Mouse (Mus musculus): Measurements from ENCODE around the gene Stat4. TPM values are rescaled to one million over a fixed set of nuclear protein-coding genes. Genes with fewer than 3 reads are reported as not detected.

Gene Stat4
- polyA plus RNA-seq, 1 experiment = not detected

DNA sequence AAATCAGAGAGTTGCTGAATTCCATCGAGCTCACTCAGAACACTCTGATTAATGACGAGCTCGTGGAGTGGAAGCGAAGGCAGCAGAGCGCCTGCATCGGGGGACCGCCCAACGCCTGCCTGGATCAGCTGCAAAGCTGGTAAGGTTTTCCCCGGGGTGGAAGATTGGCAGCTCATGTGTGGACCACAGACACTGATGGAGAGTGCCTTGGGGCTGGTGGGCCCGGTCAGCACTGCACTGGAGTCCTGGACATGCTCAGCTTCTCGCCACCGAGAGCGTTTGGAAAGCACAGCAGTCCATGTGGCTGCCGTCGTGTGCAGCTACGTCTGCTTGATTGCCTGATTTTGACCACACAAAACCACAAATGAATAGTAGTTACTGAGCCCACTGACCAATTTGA is 150.3 kb downstream of the Stat4 start:
- no peaks in the 10 kb centered on the region for H3K27me3 ChIP-seq (ENCODE audit: control insufficient read depth, insufficient read depth, insufficient read length)
- peaks cover 8% of the 10 kb centered on the region for H3K36me3 ChIP-seq (ENCODE audit: control insufficient read depth, insufficient read depth)
- no peak overlapping the region for H3K4me3 ChIP-seq
- TF ChIP-seq E2F4 (IDR thresholded peaks at IDR 0.05; ENCODE audit: insufficient read depth) (no peak), TCF12 (IDR thresholded peaks at IDR 0.05; ENCODE audit: insufficient read depth, poor library complexity, severe bottlenecking) (no peak), MYOG (IDR thresholded peaks at IDR 0.05; ENCODE audit: control insufficient read depth in 1 of 3, insufficient read depth in 1 of 3, insufficient read length in 2 of 3, low read depth in 2 of 3) (no peak), USF1 (IDR thresholded peaks at IDR 0.05; ENCODE audit: low read depth) (no peak), CEBPB (IDR thresholded peaks at IDR 0.05; ENCODE audit: insufficient read depth, poor library complexity, severe bottlenecking) (no peak), POLR2A (IDR thresholded peaks at IDR 0.05; ENCODE audit: insufficient read length, low read depth) (no peak), REST (IDR thresholded peaks at IDR 0.05; ENCODE audit: insufficient read depth, insufficient read length) (no peak), MAX (IDR thresholded peaks at IDR 0.05; ENCODE audit: low read depth) (no peak), POLR2AphosphoS2 (IDR thresholded peaks at IDR 0.05; ENCODE audit: insufficient read length, low read depth) (no peak), SRF (IDR thresholded peaks at IDR 0.05; ENCODE audit: control insufficient read depth, insufficient read length, low read depth) (no peak), TCF3 (IDR thresholded peaks at IDR 0.05; ENCODE audit: insufficient read length, low read depth) (no peak), MYOD1 (IDR thresholded peaks at IDR 0.05; ENCODE audit: control insufficient read depth in 1 of 3, insufficient read length in 2 of 3, low read depth in 2 of 3) (no peak)
- no peaks in the 10 kb centered on the region for H3K79me2 ChIP-seq (ENCODE audit: control insufficient read depth, insufficient read depth)
- H3ac ChIP-seq (ENCODE audit: control insufficient read depth, insufficient read length) = no peak overlapping the region
- no peak overlapping the region for H3K4me2 ChIP-seq (ENCODE audit: low read depth)

DNA sequence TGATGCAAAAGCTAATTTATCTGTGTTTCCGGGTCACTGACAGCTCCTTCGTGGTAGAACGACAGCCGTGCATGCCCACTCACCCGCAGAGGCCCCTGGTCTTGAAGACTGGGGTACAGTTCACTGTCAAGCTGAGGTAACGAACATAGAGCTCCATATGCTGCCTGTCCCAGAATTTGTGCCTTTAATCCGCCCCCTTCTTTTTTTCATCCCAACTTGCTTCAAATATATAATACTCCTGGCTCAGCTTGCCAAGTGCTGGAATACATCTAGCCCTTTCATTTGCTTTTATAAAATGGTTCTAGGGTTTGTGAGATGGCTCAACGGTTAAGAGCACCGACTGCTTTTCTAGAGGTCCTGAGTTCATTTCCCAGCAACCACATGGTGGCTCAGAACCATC is 153.6 kb downstream of the Stat4 start:
- Histone ChIP-seq H3K4me2 (ENCODE audit: low read depth) (no peak overlapping the region), H3K79me2 (ENCODE audit: control insufficient read depth, insufficient read depth) (no peaks in the 10 kb centered on the region), H3K27me3 (ENCODE audit: control insufficient read depth, insufficient read depth, insufficient read length) (no peaks in the 10 kb centered on the region), H3K4me3 (no peak overlapping the region), H3ac (ENCODE audit: control insufficient read depth, insufficient read length) (no peak overlapping the region), H3K36me3 (ENCODE audit: control insufficient read depth, insufficient read depth) (no peaks in the 10 kb centered on the region)
- TF ChIP-seq POLR2AphosphoS2 (IDR thresholded peaks at IDR 0.05; ENCODE audit: insufficient read length, low read depth) = no peak
- no peak for TF ChIP-seq E2F4 (IDR thresholded peaks at IDR 0.05; ENCODE audit: insufficient read depth)
- no peak for TF ChIP-seq TCF3 (IDR thresholded peaks at IDR 0.05; ENCODE audit: insufficient read length, low read depth)
- TF ChIP-seq USF1 (IDR thresholded peaks at IDR 0.05; ENCODE audit: low read depth) = no peak
- no peak for TF ChIP-seq MAX (IDR thresholded peaks at IDR 0.05; ENCODE audit: low read depth)
- no peak for TF ChIP-seq POLR2A (IDR thresholded peaks at IDR 0.05; ENCODE audit: insufficient read length, low read depth)
- no peak for TF ChIP-seq CEBPB (IDR thresholded peaks at IDR 0.05; ENCODE audit: insufficient read depth, poor library complexity, severe bottlenecking)
- TF ChIP-seq REST (IDR thresholded peaks at IDR 0.05; ENCODE audit: insufficient read depth, insufficient read length) = no peak
- TF ChIP-seq MYOD1 (IDR thresholded peaks at IDR 0.05; ENCODE audit: control insufficient read depth in 1 of 3, insufficient read length in 2 of 3, low read depth in 2 of 3) = no peak
- TF ChIP-seq TCF12 (IDR thresholded peaks at IDR 0.05; ENCODE audit: insufficient read depth, poor library complexity, severe bottlenecking) = no peak
- TF ChIP-seq MYOG (IDR thresholded peaks at IDR 0.05; ENCODE audit: control insufficient read depth in 1 of 3, insufficient read depth in 1 of 3, insufficient read length in 2 of 3, low read depth in 2 of 3) = no peak
- no peak for TF ChIP-seq SRF (IDR thresholded peaks at IDR 0.05; ENCODE audit: control insufficient read depth, insufficient read length, low read depth)

- TF ChIP-seq TCF3 (IDR thresholded peaks at IDR 0.05; ENCODE audit: insufficient read length, low read depth) = no peak
- no peak for TF ChIP-seq MYOG (IDR thresholded peaks at IDR 0.05; ENCODE audit: control insufficient read depth in 1 of 3, insufficient read depth in 1 of 3, insufficient read length in 2 of 3, low read depth in 2 of 3)
- TF ChIP-seq REST (IDR thresholded peaks at IDR 0.05; ENCODE audit: insufficient read depth, insufficient read length) = no peak
- TF ChIP-seq POLR2A (IDR thresholded peaks at IDR 0.05; ENCODE audit: insufficient read length, low read depth) = no peak
- no peak for TF ChIP-seq MYOD1 (IDR thresholded peaks at IDR 0.05; ENCODE audit: control insufficient read depth in 1 of 3, insufficient read length in 2 of 3, low read depth in 2 of 3)
- no peak for TF ChIP-seq POLR2AphosphoS2 (IDR thresholded peaks at IDR 0.05; ENCODE audit: insufficient read length, low read depth)
- TF ChIP-seq USF1 (IDR thresholded peaks at IDR 0.05; ENCODE audit: low read depth) = no peak
- TF ChIP-seq TCF12 (IDR thresholded peaks at IDR 0.05; ENCODE audit: insufficient read depth, poor library complexity, severe bottlenecking) = no peak
- no peak for TF ChIP-seq MAX (IDR thresholded peaks at IDR 0.05; ENCODE audit: low read depth)
- TF ChIP-seq E2F4 (IDR thresholded peaks at IDR 0.05; ENCODE audit: insufficient read depth) = no peak
- H3ac ChIP-seq (ENCODE audit: control insufficient read depth, insufficient read length) = no peak overlapping the region
- no peak overlapping the region for H3K4me2 ChIP-seq (ENCODE audit: low read depth)
- H3K79me2 ChIP-seq (ENCODE audit: control insufficient read depth, insufficient read depth) = no peaks in the 10 kb centered on the region
- no peak overlapping the region for H3K4me3 ChIP-seq
- H3K27me3 ChIP-seq (ENCODE audit: control insufficient read depth, insufficient read depth, insufficient read length) = no peaks in the 10 kb centered on the region
- no peaks in the 10 kb centered on the region for H3K36me3 ChIP-seq (ENCODE audit: control insufficient read depth, insufficient read depth)
Measured at GRCm38 (mm10) chr1:52141482-52141881, 154.5 kb downstream of the Stat4 start.

DNA sequence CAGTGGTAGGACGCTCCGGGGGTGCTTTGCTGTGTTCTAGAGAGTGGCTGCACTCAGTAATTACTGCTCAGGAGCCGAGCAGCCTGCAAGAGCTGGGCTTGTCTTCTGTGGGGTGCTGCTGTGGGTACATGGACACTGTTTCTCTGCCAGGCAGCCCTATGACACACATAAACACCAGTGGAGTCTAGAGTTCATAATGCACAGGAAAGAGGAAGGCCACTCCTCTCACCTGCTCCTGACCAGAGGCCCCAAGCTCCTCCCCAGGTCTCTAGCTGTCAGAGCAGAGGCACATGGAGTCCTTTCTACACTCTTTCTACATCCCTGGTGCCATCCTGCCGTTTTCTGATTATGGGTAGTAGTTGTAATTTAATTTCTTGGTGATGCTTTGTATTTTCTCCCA is 155.2 kb downstream of the Stat4 start:
- no peaks in the 10 kb centered on the region for H3K27me3 ChIP-seq (ENCODE audit: control insufficient read depth, insufficient read depth, insufficient read length)
- no peak overlapping the region for H3ac ChIP-seq (ENCODE audit: control insufficient read depth, insufficient read length)
- H3K79me2 ChIP-seq (ENCODE audit: control insufficient read depth, insufficient read depth) = no peaks in the 10 kb centered on the region
- no peak overlapping the region for H3K4me3 ChIP-seq
- no peak overlapping the region for H3K4me2 ChIP-seq (ENCODE audit: low read depth)
- no peaks in the 10 kb centered on the region for H3K36me3 ChIP-seq (ENCODE audit: control insufficient read depth, insufficient read depth)
- no peak for TF ChIP-seq E2F4 (IDR thresholded peaks at IDR 0.05; ENCODE audit: insufficient read depth)
- no peak for TF ChIP-seq USF1 (IDR thresholded peaks at IDR 0.05; ENCODE audit: low read depth)
- TF ChIP-seq CEBPB (IDR thresholded peaks at IDR 0.05; ENCODE audit: insufficient read depth, poor library complexity, severe bottlenecking) = no peak

GRCm38 (mm10) chr1:52143191-52143590 is 156.2 kb downstream of the Stat4 start:
- Histone ChIP-seq H3K4me3 (no peak overlapping the region), H3K4me2 (ENCODE audit: low read depth) (no peak overlapping the region), H3K36me3 (ENCODE audit: control insufficient read depth, insufficient read depth) (no peaks in the 10 kb centered on the region), H3K27me3 (ENCODE audit: control insufficient read depth, insufficient read depth, insufficient read length) (no peaks in the 10 kb centered on the region), H3K79me2 (ENCODE audit: control insufficient read depth, insufficient read depth) (no peaks in the 10 kb centered on the region), H3ac (ENCODE audit: control insufficient read depth, insufficient read length) (no peak overlapping the region)
- TF ChIP-seq POLR2A (IDR thresholded peaks at IDR 0.05; ENCODE audit: insufficient read length, low read depth) (no peak), USF1 (IDR thresholded peaks at IDR 0.05; ENCODE audit: low read depth) (no peak), E2F4 (IDR thresholded peaks at IDR 0.05; ENCODE audit: insufficient read depth) (no peak), TCF3 (IDR thresholded peaks at IDR 0.05; ENCODE audit: insufficient read length, low read depth) (no peak), MAX (IDR thresholded peaks at IDR 0.05; ENCODE audit: low read depth) (no peak), TCF12 (IDR thresholded peaks at IDR 0.05; ENCODE audit: insufficient read depth, poor library complexity, severe bottlenecking) (no peak), CEBPB (IDR thresholded peaks at IDR 0.05; ENCODE audit: insufficient read depth, poor library complexity, severe bottlenecking) (no peak), POLR2AphosphoS2 (IDR thresholded peaks at IDR 0.05; ENCODE audit: insufficient read length, low read depth) (no peak)

All from myocyte (in vitro differentiated cells).